Mouse (Mus musculus): ENCODE data around the gene Gstt2.

DNA sequence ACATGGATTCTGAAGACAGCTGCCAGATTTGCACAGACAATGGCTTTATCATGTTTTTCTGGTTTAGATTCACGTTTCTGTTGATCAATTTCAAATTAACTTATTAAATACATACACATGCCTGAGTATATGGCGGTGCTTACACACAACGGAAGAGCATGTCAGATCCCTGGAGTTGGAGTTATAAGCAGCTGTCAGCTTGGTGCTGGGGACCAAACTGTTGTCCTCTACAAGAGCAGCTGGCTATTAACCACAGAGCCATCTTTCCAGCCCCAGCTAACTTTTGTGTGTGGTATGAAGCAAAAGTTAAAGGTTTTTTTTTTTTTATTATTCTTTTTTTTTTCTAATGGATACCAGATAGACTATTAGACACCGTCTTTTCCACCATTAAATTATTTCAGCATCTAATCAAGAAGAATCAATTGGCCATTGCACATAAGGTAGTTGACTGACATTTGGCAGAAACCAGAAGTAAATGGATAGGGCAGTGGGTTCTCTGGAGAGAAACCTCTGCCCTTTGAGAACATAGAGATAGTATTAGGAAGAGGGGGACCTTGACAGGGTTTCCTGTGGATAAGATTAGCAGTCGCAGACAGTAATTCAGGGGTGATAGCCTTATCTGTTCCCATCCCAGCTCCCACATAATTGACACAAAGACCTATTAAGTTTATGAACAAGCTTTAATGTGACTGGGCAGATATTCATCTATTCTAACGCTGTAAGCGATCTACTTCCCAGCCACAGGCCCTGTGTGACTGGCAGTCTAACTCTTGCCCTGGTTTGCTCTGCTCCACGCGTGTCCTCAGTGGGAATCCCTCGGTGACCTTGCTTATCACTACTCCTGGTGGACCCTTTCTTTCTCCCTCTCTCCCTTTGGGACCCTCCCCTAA lies 35.0 kb upstream of the Gstt2 start:
- TF ChIP-seq CTCF (IDR thresholded peaks at IDR 0.05; ENCODE audit: extremely low read depth, insufficient read depth, insufficient read length, insufficient replicate concordance) (no peak), POLR2A (IDR thresholded peaks at IDR 0.05; ENCODE audit: low read depth, low read length) (no peak)
